Mouse (Mus musculus) urinary bladder, adult 18-20 months (tissue): Measurements from ENCODE around the gene Dclk2.

Experiments used
- DNase-seq, 2 experiments: peaks; one replicate each; pipeline ENCODE4 v3.0.0; 2022; ENCODE audit warnings: low spot score in 2 of 2, mixed read lengths in 2 of 2

Gene Dclk2

GRCm38 (mm10) chr3:86920343-86921083 is at the start of gene Dclk2:
Gene Dclk2 (minus strand): TSS chr3:86920852.
- DNase-seq = peak; percentile 6 to 41

GRCm38 (mm10) chr3:86962665-86963435 is 42.2 kb upstream of the Dclk2 start:
- no peak for DNase-seq

GRCm38 (mm10) chr3:86961395-86961669 is 40.7 kb upstream of the Dclk2 start:
- no peak for DNase-seq

GRCm38 (mm10) chr3:86960656-86961394 is 40.2 kb upstream of the Dclk2 start:
- no peak for DNase-seq

GRCm38 (mm10) chr3:86959088-86959487 is 38.4 kb upstream of the Dclk2 start:
- no peak for DNase-seq

- no peak for DNase-seq
Observed at GRCm38 (mm10) chr3:86955376-86955775, 34.7 kb upstream of the Dclk2 start.

GRCm38 (mm10) chr3:86954521-86954920 is 33.9 kb upstream of the Dclk2 start:
- DNase-seq = no peak

- no peak for DNase-seq
Observed at GRCm38 (mm10) chr3:86953819-86954218, 33.2 kb upstream of the Dclk2 start.

- no peak for DNase-seq
Observed at GRCm38 (mm10) chr3:86950652-86951051, 30.0 kb upstream of the Dclk2 start.

GRCm38 (mm10) chr3:86936254-86936836 is 15.7 kb upstream of the Dclk2 start:
- no peak for DNase-seq

- DNase-seq = no peak
Observed at GRCm38 (mm10) chr3:86933446-86933845, 12.8 kb upstream of the Dclk2 start.

- DNase-seq = no peak
Observed at GRCm38 (mm10) chr3:86923686-86924085, 3.0 kb upstream of the Dclk2 start.

- DNase-seq = no peak
Observed at GRCm38 (mm10) chr3:86921181-86921975, 726 bp upstream of the Dclk2 start.

- DNase-seq = peak in 1 of 2 experiments; percentile 23
Observed at GRCm38 (mm10) chr3:86919641-86920342, 860 bp downstream of the Dclk2 start.

GRCm38 (mm10) chr3:86917048-86917447 is 3.6 kb downstream of the Dclk2 start:
- DNase-seq = no peak

GRCm38 (mm10) chr3:86916626-86917025 is 4.0 kb downstream of the Dclk2 start:
- DNase-seq = no peak

- DNase-seq = no peak
Observed at GRCm38 (mm10) chr3:86915291-86915690, 5.4 kb downstream of the Dclk2 start.

- DNase-seq = no peak
Observed at GRCm38 (mm10) chr3:86914316-86914715, 6.3 kb downstream of the Dclk2 start.

- DNase-seq = no peak
Observed at GRCm38 (mm10) chr3:86898366-86898765, 22.3 kb downstream of the Dclk2 start.

GRCm38 (mm10) chr3:86897551-86897950 is 23.1 kb downstream of the Dclk2 start:
- DNase-seq = no peak

- no peak for DNase-seq
Observed at GRCm38 (mm10) chr3:86897066-86897465, 23.6 kb downstream of the Dclk2 start.
